Mouse (Mus musculus): ENCODE data around the gene Vmn1r4.

Vmn1r4 gene

GRCm38 (mm10) chr6:56916279-56916678 is 7.5 kb upstream of the Vmn1r4 start:
- no peak for DNase-seq (ENCODE audit: low read depth, low spot score)

GRCm38 (mm10) chr6:56917578-56918368 is 6.0 kb upstream of the Vmn1r4 start:
- no peak for DNase-seq (ENCODE audit: low read depth, low spot score)

DNA sequence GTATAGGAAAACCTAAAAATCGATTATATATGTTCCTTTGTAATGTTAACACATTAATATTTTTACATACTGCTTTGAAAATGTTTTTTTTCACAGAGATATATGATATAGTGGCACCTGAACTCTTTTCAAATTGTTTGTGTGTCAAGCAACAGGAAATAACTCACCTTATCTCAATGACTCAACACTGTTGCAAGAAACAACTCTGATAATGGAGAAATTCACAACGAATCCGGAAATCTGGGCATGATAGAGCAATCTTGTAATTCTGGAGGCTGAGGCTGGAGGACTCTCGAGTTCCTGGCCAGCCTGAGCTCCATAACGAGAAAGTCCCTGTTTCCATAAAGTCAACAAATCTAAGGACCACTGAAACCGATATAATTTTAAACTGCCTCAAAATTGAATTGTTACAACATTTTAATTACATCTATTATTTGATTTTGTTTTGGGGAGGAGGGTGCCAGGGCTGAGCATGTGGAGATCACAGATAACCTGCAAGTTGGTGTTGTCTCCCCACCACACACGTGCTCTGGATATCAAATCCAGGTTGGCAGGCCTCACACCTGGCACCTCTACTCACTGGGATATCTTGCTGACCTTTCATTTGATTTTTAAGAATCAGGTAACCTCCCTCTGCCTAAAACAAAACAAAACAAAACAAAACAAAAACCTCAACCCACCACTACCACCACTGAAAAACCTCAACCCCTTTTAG is 4.3 kb upstream of the Vmn1r4 start:
- no peak for DNase-seq (ENCODE audit: low read depth, low spot score)

GRCm38 (mm10) chr6:56920222-56921092 is 3.4 kb upstream of the Vmn1r4 start:
- DNase-seq (ENCODE audit: low read depth, low spot score) = no peak

- DNase-seq (ENCODE audit: low read depth, low spot score) = no peak
Observed at GRCm38 (mm10) chr6:56923331-56923725, 487 bp upstream of the Vmn1r4 start.

DNA sequence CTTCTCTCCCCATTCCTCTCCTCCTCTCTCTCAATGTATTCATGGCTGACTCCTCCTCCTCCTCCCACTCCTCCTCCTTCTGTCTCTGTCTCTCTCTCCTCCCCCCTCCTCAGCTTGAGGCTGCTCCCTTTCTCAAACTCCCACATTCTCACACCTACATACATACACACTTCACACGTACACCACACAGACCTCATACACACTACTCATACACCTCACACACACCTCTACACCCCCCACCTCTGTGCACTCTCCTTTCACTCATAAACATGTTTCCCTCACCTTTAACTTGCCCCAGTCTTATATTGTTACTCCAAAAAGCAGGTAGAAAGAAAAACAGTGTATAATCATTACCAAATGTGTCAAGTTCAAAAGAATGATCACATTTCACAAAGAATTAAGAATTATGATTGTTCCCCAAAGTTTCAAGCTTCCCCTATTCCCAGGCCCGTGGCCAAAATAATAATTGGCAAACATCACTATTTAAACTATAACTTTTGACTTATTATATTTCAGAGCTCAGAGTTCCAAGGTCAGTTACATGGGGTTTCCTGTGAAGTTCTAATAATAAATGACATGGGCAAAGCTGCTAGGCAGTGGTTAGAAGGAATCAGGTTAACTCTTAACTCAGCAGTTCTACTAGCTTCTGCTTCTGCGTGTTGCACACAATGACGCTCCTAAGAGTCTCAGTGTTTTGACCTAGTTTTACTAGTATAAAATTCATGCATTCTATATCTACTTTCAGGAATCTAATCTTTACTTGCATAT is 8.0 kb downstream of the Vmn1r4 start:
- no peak for DNase-seq (ENCODE audit: low read depth, low spot score)

DNA sequence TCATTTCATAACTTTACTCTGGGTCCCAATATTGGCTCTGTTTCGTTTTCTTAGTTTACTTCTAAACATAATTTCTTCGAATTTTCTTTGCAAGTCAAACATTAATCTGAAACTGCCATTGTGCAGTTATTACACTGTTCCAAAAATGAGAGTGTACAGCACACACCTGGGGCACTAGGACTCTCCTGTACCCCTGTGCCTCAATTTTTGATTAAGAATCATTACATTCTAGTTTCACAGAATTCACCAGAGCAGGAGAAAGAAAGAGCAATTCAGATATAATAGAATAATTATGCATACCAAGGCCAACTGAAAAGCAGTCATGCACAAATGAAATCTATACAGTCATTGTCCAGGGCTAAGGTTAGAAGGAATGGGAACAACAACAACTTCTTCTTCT is 8.6 kb downstream of the Vmn1r4 start:
- no peak for DNase-seq (ENCODE audit: low read depth, low spot score)

DNA sequence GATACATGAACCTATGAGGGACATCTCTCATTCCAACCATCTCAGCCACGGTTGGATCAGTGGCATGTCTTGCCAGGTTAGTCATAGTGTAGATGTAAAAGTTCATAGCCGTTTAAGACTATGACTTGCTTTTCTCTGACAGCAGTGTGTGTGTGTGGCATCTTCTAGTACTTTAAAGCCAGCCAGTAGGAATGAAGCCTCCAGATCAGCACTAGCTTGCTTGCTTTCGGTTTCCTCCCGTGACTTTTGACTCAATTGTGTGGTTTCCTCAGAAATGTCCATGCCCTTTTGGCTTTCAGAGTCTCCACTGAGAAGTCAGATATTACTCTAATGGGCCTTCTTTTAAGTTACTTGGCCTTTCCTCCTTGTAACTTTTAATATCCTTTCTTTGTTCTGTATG is 10.6 kb downstream of the Vmn1r4 start:
- no peak for DNase-seq (ENCODE audit: low read depth, low spot score)

- DNase-seq (ENCODE audit: low read depth, low spot score) = no peak
Observed at GRCm38 (mm10) chr6:56956436-56956835, 32.6 kb downstream of the Vmn1r4 start.

- DNase-seq (ENCODE audit: low read depth, low spot score) = no peak
Observed at GRCm38 (mm10) chr6:56969973-56970372, 46.2 kb downstream of the Vmn1r4 start, which contains the start of gene Vmn1r5. Gene Vmn1r5, plus strand, starts transcription at chr6:56970273.

- DNase-seq (ENCODE audit: low read depth, low spot score) = no peak
Observed at GRCm38 (mm10) chr6:56996943-56997342, 73.1 kb downstream of the Vmn1r4 start, which contains the start of gene Vmn1r6. Gene Vmn1r6, plus strand, starts transcription at chr6:56997243.

Data from forelimb bud, embryonic 11.5 days (tissue).